Mouse (Mus musculus): ENCODE data around the gene Glyat. TPM values are rescaled to one million over a fixed set of nuclear protein-coding genes. Genes with fewer than 3 reads are reported as not detected.

The Glyat gene
- polyA plus RNA-seq (2016; fragmentation: Nextera tagmentation; extraction: Ambion mirVana), result not detected in 2 replicates

DNA sequence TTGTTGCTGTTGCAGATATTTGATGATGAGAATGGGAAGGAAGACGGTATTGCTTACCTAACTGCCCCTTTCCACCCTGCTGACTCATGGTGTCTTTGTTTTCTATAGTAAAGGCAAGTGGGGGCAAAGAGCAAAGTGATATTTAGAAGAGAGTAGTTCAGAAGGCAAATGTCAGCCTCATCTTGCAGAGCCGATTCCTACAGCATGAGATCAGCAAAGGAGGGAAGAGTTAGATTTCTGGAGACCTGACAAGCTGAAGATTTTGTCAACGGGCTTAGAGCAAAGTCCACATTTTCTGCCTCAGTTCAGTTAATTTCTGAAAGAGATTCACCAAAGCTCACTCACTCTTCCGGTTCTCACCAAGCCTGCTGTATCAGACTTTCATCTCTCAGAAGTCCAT is at the start of gene Glyat:
TSS of gene Glyat (plus strand) at position 133 of the 400 bp plus-strand sequence.
- H3K9ac ChIP-seq, result no peak within 1 kb of the TSS
- 87% methylated on average over 4 of the region's 4 CpGs for WGBS
- no peaks in the 10 kb centered on the region for H3K4me1 ChIP-seq
- H3K36me3 ChIP-seq, result no peaks in the 10 kb centered on the region
- ATAC-seq (ENCODE audit: low FRiP score, low read depth), result no peak
- no peak within 1 kb of the TSS for H3K4me3 ChIP-seq
- no peaks in the 10 kb centered on the region for H3K9me3 ChIP-seq
- no peak within 1 kb of the TSS for H3K4me2 ChIP-seq (replicated peaks)
- no peaks in the 10 kb centered on the region for H3K27me3 ChIP-seq (replicated peaks)
- no peak within 1 kb of the TSS for H3K27ac ChIP-seq

DNA sequence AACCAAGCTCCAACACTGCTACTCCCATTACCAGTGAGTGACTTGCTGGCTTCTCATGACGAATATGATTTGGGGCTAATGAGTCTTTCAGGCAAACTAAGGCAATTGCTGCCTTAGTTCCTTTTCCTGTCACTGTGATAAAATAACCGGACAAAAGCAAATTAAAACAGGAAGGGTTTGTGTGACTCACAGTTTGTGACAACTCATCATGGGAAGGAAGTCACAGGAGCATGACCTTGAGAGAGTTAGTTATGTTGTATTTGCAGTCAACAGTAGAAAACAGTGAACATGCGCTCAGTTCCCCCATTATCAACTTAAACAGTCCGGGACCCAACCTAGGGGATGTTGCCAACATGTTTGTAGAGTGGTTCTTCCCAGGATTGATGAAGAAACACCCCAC is 47.8 kb upstream of the Glyat start:
- no peaks in the 10 kb centered on the region for H3K27me3 ChIP-seq (replicated peaks)
- WGBS, result 88% methylated on average over 4 of the region's 4 CpGs
- H3K36me3 ChIP-seq, result no peaks in the 10 kb centered on the region
- H3K9ac ChIP-seq, result no peak overlapping the region
- no peak overlapping the region for H3K27ac ChIP-seq
- ATAC-seq (ENCODE audit: low FRiP score, low read depth), result no peak
- no peak overlapping the region for H3K4me2 ChIP-seq (replicated peaks)
- H3K4me1 ChIP-seq, result no peaks in the 10 kb centered on the region
- no peaks in the 10 kb centered on the region for H3K9me3 ChIP-seq
- H3K4me3 ChIP-seq, result no peak overlapping the region

GRCm38 (mm10) chr19:12591908-12592307 is 41.2 kb upstream of the Glyat start:
- no peaks in the 10 kb centered on the region for H3K9me3 ChIP-seq
- H3K4me3 ChIP-seq, result no peak overlapping the region
- no peaks in the 10 kb centered on the region for H3K27me3 ChIP-seq (replicated peaks)
- ATAC-seq (ENCODE audit: low FRiP score, low read depth), result no peak; the same call in 1 of the 2 replicates
- WGBS, result 6% methylated on average over 1 of the region's 1 CpGs
- H3K4me2 ChIP-seq (replicated peaks), result no peak overlapping the region
- no peaks in the 10 kb centered on the region for H3K36me3 ChIP-seq
- H3K27ac ChIP-seq, result no peak overlapping the region
- H3K4me1 ChIP-seq, result no peaks in the 10 kb centered on the region
- H3K9ac ChIP-seq, result no peak overlapping the region

DNA sequence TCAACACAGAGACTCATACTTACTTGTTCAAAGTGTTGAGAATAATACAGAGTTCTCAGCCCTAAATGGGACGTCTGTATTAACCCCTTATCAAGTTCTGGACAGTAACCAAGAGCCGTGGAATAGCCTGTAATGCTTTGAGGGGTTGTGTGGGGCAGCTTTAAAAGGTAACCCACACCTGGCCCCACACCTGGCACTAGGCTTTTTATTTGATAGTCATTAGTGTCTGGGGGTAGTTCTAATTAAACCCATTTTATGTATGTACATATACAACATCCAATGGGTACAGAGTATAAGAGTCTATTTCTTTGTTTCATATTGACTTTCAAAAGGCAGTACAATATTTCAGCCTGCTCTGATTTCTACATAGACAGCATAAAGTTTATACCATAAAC is 38.0 kb upstream of the Glyat start:
- Histone ChIP-seq H3K4me2 (replicated peaks) (peak overlapping the region; percentile 93), H3K9me3 (no peaks in the 10 kb centered on the region), H3K9ac (no peak overlapping the region), H3K4me3 (no peak overlapping the region), H3K27me3 (replicated peaks) (no peaks in the 10 kb centered on the region), H3K27ac (no peak overlapping the region), H3K4me1 (no peaks in the 10 kb centered on the region), H3K36me3 (no peaks in the 10 kb centered on the region)
- no peak for ATAC-seq (ENCODE audit: low FRiP score, low read depth)
- WGBS, result 48% methylated on average over 2 of the region's 2 CpGs

GRCm38 (mm10) chr19:12595530-12596289 is 37.4 kb upstream of the Glyat start:
- Histone ChIP-seq H3K27me3 (replicated peaks) (no peaks in the 10 kb centered on the region), H3K9ac (peak overlapping the region; percentile 60), H3K27ac (no peak overlapping the region), H3K36me3 (no peaks in the 10 kb centered on the region), H3K4me1 (no peaks in the 10 kb centered on the region), H3K4me2 (replicated peaks) (peak overlapping the region; percentile 93), H3K4me3 (peak overlapping the region; percentile 52), H3K9me3 (no peaks in the 10 kb centered on the region)
- ATAC-seq (ENCODE audit: low FRiP score, low read depth), result peak; percentile 89
- WGBS, result under 1% methylated on average over 49 of the region's 49 CpGs

DNA sequence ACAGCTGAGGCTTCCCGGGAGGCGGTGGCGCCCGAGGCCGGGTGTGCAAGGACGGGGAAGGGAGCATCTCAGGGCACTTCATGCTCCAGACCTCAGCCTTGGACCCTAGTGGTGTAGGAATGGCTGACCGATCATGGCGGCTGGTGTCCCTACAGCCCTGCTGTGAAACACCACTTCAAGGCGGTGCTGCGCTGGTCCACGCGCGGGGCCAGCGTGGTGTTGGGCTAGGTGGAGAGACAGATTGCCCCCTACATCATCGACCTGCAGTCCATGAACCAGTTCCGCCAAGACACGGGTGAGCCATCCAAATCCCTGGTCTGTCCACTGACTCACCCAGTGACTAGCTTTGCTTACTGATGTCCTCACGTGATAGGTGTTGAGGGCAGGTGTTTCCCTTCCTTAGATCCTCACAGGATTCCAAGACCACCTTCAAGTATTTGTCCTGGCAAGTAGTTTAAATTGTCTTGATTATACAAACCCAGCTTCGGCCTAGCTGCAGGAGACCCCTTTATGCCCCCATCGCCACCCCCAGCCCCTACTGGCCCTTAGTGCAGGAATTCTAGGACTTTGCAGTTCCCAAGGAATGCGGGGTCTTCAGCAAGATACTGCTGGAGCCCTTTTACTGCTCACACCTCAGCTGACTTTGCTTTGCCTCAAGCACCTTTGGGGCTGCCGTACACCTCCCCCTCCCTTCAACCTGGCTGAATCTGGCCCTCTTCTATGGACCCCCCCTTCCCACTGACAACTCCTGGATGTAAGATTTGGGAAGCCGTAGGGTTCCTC is 36.6 kb upstream of the Glyat start:
- Histone ChIP-seq H3K9ac (peak overlapping the region; percentile 60), H3K4me3 (peak overlapping the region; percentile 52), H3K4me2 (replicated peaks) (peak overlapping the region; percentile 93), H3K4me1 (no peaks in the 10 kb centered on the region), H3K9me3 (no peaks in the 10 kb centered on the region), H3K36me3 (no peaks in the 10 kb centered on the region), H3K27ac (no peak overlapping the region), H3K27me3 (replicated peaks) (no peaks in the 10 kb centered on the region)
- ATAC-seq (ENCODE audit: low FRiP score, low read depth), result peak; percentile 70
- 18% methylated on average over 23 of the region's 23 CpGs for WGBS

GRCm38 (mm10) chr19:12597073-12597405 is 36.1 kb upstream of the Glyat start:
- Histone ChIP-seq H3K9me3 (no peaks in the 10 kb centered on the region), H3K27me3 (replicated peaks) (no peaks in the 10 kb centered on the region), H3K4me3 (peak overlapping the region; percentile 52; the same call in 1 of the 2 replicates), H3K4me2 (replicated peaks) (peak overlapping the region; percentile 93), H3K27ac (no peak overlapping the region), H3K9ac (no peak overlapping the region), H3K4me1 (no peaks in the 10 kb centered on the region), H3K36me3 (no peaks in the 10 kb centered on the region)
- ATAC-seq (ENCODE audit: low FRiP score, low read depth), result no peak
- 51% methylated on average over 3 of the region's 3 CpGs for WGBS

DNA sequence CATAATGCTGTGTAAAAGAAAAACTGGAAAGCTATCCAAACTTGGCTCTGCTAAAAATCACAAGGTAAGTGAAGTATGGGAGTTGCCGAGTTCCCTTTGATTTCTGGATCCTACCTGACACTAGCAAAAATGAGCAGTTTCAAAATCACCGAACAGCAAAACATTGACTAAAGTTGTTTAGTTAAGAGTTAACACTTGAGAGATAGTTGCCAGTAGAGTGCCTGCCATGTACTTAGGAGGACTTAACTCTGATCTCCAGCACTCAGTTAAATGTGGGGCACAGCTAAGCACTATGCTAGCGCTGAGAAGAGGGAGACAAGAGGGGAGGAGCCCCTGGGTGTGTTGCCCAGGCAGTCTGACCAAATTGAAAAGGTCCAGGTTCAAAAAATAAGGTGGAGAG is 34.4 kb upstream of the Glyat start:
- H3K9me3 ChIP-seq, result no peaks in the 10 kb centered on the region
- H3K4me2 ChIP-seq (replicated peaks), result no peak overlapping the region
- no peak overlapping the region for H3K9ac ChIP-seq
- no peak for ATAC-seq (ENCODE audit: low FRiP score, low read depth)
- no peak overlapping the region for H3K4me3 ChIP-seq
- 67% methylated on average over 3 of the region's 3 CpGs for WGBS
- no peak overlapping the region for H3K27ac ChIP-seq
- H3K27me3 ChIP-seq (replicated peaks), result no peaks in the 10 kb centered on the region
- no peaks in the 10 kb centered on the region for H3K4me1 ChIP-seq
- H3K36me3 ChIP-seq, result no peaks in the 10 kb centered on the region

GRCm38 (mm10) chr19:12599674-12600073 is 33.4 kb upstream of the Glyat start, which contains the start of gene Gm4952:
TSS of gene Gm4952 (plus strand) at chr19:12599974.
- Histone ChIP-seq H3K27me3 (replicated peaks) (no peaks in the 10 kb centered on the region), H3K4me2 (replicated peaks) (no peak within 1 kb of the TSS), H3K9ac (no peak within 1 kb of the TSS), H3K4me1 (no peaks in the 10 kb centered on the region), H3K27ac (no peak within 1 kb of the TSS), H3K36me3 (no peaks in the 10 kb centered on the region), H3K4me3 (no peak within 1 kb of the TSS), H3K9me3 (no peaks in the 10 kb centered on the region)
- no peak for ATAC-seq (ENCODE audit: low FRiP score, low read depth)
- 78% methylated on average over 1 of the region's 1 CpGs for WGBS

DNA sequence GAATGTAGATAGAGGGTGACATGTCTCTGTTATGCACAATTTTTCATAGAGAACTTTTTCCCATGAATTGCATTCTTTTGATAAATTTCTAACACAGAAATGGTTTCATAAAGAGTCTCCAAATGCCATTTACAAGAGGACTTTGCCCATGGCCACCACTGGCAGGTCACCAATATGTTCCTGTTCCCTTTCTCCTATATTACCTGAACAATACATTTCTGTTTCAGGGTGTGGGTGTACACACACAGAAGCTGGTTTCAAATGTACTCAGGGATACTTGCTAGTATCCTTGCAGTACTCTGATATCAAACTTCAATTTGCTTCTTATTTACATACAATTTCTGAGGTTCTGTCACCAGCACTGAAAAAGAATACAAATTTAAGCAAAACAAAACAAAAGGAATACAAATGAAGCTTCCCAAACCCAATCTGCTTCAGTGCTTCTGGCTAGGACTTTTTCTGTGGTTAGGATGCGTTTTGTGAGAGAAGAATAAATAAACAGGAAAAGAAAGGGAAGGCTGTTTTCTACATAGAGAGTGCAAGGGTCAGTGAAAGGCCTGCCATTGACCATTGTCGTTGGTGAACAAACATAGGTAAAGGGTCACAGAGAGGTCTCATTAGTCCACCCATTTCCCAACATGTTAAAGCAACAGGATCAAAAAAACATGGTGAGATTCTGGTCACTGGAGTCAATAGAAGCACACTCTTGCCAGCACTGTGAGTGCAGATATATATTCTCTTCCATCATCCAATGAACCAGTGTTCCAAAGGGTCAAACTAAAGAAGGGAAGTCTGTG is 32.2 kb upstream of the Glyat start:
- Histone ChIP-seq H3K27me3 (replicated peaks) (no peaks in the 10 kb centered on the region), H3K4me2 (replicated peaks) (no peak overlapping the region), H3K4me1 (no peaks in the 10 kb centered on the region), H3K9ac (no peak overlapping the region), H3K27ac (no peak overlapping the region), H3K9me3 (no peaks in the 10 kb centered on the region), H3K36me3 (no peaks in the 10 kb centered on the region), H3K4me3 (no peak overlapping the region)
- WGBS, result 22% methylated on average over 2 of the region's 2 CpGs
- no peak for ATAC-seq (ENCODE audit: low FRiP score, low read depth)

DNA sequence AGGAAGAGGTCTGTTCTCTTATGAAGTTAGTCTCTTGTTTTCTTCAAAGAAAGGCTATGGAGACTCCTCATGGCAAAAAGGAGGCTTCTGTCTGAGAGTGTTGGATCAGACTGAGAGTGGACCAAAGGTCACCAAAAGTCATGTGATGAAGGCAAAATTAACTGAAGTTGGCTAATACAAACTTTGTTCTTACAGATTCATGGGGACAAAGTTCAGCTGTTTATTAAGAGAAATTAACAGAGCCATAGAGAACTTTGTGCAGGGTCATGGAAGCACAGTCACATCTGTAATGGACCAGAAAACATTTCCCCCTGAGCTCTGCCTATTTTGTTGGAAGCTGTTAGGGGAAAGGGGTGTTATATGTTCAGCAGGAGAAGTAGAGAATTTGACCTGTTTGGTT is 24.8 kb upstream of the Glyat start:
- Histone ChIP-seq H3K27ac (no peak overlapping the region), H3K9ac (no peak overlapping the region), H3K36me3 (no peaks in the 10 kb centered on the region), H3K4me3 (no peak overlapping the region), H3K4me1 (no peaks in the 10 kb centered on the region), H3K27me3 (replicated peaks) (no peaks in the 10 kb centered on the region), H3K4me2 (replicated peaks) (no peak overlapping the region), H3K9me3 (no peaks in the 10 kb centered on the region)
- ATAC-seq (ENCODE audit: low FRiP score, low read depth), result no peak

GRCm38 (mm10) chr19:12613646-12614045 is 19.5 kb upstream of the Glyat start:
- H3K36me3 ChIP-seq, result no peaks in the 10 kb centered on the region

More at GRCm38 (mm10) chr19:12613646-12614045, 19.5 kb upstream of the Glyat start:
- H3K4me2 ChIP-seq (replicated peaks), result no peak overlapping the region
- H3K9me3 ChIP-seq, result no peaks in the 10 kb centered on the region
- 85% methylated on average over 1 of the region's 1 CpGs for WGBS
- no peak overlapping the region for H3K27ac ChIP-seq
- no peak for ATAC-seq (ENCODE audit: low FRiP score, low read depth)
- no peaks in the 10 kb centered on the region for H3K27me3 ChIP-seq (replicated peaks)
- H3K4me1 ChIP-seq, result no peaks in the 10 kb centered on the region
- no peak overlapping the region for H3K9ac ChIP-seq
- H3K4me3 ChIP-seq, result no peak overlapping the region

All from neural tube, embryonic 12.5 days (tissue).